Mouse (Mus musculus) T-helper 1 cell (primary cell): ENCODE data around the gene Bbs5.
"Not testable (repeated sequence)": the region's sequence is repeated elsewhere in the genome, so short reads cannot be mapped to it uniquely, and the experiment has no call there.

Source experiments
- in situ Hi-C: fragments of 300-600 bp; cut with MboI, MseI; formaldehyde crosslinking; loops from one replicate; pipeline ENCODE4 v1.15.1; 2025; ENCODE audit warnings: high pct_unique_total_duplicates

Bbs5 gene

DNA sequence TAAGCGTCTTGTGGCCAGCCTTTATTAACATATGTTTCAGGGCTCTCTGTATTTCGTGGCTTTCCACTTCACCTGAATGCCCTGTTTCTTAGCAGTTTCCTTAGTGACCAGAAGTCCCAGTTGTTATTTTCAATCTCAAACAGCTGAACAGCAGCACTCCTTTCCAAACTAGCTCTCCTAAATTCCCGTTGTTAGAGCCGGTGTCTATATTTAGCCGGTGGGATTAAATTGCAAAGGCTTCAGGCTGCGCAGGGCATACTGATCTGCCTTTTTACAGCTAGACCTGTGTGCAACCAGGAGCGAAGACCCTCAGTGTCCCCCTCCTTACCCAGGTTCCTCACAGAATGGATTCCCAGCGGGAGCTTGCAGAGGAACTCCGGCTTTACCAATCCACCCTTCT, 22.9 kb downstream of the Bbs5 start, which contains the start of gene Klhl41:
Gene Klhl41 (plus strand): TSS at position 268 of the 400 bp plus-strand sequence.
- in situ Hi-C loops, result no loop called here

DNA sequence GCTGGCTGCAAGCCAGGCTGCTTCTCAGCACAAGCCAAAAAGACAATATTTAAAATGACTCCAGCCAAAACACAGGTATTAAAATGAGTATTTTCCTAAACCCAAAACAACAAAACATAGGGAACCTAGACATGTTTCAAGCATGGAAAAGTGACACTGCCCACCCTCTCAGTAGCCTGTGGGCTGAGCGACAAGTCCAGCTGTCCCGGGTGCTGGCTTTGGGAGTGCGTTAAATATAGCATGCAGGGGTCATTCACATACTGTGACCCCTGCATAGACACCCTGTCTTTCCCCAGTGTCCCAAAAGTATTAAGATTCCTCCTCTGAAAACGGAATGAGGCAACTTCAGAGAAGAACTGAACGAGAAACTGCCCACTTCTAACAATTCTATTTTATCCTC, 26.8 kb downstream of the Bbs5 start:
- in situ Hi-C loops, result no loop called here

- in situ Hi-C loops, result no loop called here
These were observed 28.3 kb downstream of the Bbs5 start for GRCm38 (mm10) chr2:69675266-69675665.

DNA sequence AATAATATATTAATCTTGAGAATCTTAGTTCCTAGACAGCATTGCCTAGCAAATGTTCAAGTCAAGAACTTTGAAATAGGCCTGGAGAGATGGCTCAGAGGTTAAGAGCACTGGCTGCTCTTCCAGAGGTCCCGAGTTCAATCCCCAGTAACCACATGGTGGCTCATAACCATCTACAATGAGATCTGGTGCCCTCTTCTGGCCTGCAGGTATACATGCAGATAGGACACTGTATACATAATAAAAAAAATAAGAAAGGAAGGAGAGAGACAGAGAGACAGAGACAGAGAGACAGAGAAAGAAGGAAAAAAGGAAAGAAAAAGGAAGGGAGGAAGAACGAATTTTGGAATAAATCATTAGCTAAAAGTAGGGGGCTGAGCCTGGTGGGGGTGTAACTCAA, 29.7 kb downstream of the Bbs5 start:
- in situ Hi-C loops, result no loop called here

GRCm38 (mm10) chr2:69677215-69677614, 30.2 kb downstream of the Bbs5 start:
- in situ Hi-C loops, result not testable (repeated sequence)

DNA sequence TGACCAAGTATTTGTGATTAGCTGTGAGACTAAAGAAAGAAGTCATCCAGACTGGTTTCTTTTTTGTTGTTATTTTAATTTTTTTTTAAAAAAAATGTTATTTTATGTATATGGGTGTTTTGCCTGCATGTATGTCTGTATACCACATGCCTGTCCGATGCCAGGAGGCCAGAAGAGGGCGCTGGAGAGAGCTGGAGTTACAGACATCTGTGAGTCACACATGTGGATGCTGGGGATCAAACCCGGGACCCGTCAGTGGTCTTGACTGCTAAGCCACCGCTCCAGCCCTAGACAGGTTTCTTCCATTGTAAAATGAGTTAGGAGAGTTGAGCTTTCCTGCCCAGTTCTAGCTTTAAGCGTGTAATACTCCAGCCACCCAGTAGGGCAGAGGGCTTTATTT, 33.0 kb downstream of the Bbs5 start:
- in situ Hi-C loops, result no loop called here

DNA sequence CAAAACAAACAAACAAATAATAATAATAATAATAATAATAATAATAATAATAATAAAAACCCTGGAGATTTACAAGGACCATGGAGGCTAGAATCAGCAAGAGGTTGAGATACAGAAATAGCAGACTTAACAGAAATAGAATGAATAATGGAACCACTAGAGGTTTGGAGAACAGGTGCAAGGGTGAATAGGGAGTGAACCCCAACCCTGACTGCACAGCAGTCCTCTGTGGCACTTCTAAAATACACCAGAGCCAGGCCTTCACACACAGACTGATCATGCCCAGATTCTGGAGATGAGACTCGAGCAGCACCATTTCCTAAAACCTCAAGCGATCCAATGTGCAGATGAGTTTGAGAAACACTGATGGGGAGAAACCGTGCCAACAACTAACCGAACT, 35.0 kb downstream of the Bbs5 start:
- in situ Hi-C loops, result no loop called here

DNA sequence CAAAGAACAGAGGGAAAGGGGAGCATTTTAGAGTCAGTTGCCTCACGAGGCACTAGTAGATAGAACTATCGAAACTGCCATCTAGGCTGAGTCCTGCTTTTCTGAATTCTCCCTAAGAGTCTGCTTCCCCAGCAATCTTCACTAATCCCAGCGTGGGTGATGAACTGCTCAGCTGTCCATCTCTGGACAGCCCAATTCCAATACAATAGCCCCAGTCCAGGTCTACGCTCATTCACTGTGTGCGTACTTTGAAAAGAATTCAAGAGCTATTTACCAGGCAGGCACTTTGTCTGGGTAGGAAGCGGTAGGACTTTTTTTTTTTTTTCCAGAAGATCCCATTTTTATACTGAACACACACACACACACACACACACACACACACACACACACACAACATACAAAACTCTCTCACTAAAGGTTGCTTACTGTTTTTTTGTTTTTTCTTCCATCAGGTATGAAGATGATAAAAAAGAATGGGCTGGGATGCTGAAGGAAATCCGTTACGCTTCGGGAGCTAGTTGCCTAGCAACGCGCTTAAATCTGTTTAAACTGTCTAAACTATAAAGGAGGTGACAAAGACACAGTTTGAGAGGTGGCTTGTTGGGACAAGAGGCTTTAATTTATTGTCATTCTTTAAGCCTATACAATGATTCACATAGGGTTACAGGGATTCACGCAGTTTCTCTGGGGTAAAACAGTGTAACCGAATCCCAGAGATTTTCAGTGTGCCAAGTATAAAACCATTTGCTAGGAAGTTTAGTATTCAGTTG, 36.2 kb downstream of the Bbs5 start:
- in situ Hi-C loops, result no loop called here

GRCm38 (mm10) chr2:69684488-69684887, 37.5 kb downstream of the Bbs5 start:
- in situ Hi-C loops, result no loop called here

DNA sequence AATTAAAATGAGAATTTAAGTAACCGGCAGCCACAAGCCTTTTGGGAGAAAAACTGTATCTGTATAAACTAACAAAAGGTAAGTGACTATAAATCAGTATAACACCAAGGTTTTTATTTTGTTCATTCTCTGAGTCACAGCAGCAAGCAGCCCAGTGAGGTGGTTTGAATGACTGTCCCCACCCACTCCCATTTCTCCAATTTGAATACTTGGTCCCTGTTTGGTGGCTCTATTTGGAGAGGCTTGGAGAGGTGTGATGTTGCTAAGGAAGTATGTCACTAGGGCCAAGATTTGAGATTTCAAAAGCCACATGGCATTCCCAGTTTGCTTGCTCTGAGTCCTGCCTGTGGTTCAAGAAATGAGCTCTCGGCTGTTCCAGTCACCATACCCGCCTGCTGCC, 43.2 kb downstream of the Bbs5 start:
- in situ Hi-C loops, result no loop called here

- in situ Hi-C loops, result no loop called here
These were observed 43.9 kb downstream of the Bbs5 start for GRCm38 (mm10) chr2:69690843-69691242.

DNA sequence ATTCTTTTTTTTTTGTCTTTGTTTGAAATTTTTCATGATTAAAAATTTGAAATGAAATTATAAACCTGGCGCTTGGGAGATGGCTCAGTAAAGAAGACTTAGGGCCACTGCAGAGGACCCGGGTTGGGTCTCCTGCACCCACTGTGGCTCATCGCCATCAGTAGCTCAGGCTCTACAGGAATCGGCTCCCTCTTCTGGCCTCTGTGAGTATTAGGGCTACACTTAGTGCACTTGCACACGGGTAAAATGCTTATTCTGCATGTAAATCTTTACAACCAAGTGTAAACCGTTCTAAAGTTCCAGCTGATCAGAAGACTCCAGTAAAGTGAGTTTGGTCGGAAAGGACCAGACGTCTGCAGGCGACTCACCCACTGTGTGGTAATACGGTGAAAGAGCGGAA, 46.5 kb downstream of the Bbs5 start:
- in situ Hi-C loops, result no loop called here

DNA sequence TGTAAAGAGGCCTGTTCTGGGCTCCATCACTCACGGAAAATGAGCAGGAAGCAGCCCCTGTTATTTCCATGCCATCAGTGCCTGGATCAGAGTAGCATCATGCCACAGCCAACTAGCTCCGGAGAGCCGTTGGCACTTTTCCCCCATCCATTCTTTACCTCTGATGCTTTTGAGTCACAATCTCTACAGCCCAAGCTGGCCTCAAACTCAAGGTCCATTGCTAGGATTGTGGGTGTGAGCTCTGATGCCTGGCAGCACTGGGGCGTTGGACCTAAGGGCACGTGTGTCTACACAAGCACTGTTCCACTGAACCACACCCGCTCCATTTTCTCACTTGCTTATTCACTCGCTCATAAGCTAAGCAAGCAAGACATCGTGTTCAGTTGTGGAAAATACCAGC, 53.5 kb downstream of the Bbs5 start:
- in situ Hi-C loops, result no loop called here

DNA sequence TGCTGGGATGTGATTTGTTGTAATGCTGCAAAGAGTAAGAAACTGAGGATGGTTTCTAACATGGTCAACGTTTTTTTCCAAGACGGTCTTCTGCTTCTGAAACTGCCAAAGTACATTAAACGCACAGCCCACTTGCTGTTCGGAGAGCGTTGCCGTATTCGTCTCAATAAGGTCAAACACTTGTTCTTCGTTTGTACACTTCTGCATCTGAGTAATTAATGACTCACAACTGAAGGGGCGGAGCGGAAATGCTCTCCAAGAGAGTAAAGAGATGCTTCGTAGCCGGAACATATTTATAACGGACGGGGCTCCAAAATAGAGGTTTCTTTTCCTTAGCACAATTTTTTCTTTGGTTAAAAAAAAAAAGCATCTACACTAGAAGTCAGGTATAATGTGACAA, 65.2 kb downstream of the Bbs5 start:
- in situ Hi-C loops, result loop anchor here (5.0 kb wide), 1 partner anchor 1235 kb away; no protein-coding TSS in a partner anchor

DNA sequence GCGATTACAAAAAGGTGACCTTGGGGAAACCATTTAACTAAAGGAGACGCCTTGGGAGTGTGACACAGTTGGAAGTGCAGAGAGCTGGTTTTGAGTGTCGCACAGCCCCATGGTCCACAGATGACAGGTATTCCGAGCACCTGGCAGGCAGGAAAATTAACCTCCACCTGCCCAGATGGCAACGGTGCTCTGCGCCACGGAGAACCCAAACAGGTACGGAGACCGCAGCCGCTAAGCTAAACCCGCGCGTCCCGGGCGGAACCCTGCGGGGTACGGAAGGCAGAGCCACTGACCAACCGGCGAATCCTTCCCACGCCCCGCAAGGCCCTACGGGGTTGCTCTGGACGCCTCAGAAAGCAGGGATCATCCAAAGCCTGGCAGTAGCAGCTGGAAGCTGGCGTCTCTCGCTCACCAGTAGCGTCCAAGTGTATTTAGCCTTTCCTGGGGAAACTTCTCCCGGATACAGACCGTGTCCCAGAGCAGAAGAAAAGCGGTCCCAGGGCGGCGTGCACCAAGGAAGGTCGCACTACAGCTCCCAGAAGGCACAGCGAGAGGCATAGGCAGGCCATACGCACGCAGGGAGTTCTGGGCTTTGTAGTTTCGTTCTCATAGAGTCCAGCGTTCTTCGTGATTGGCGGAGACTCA, 66.1 kb downstream of the Bbs5 start, which contains the start of gene Fastkd1:
Gene Fastkd1 (minus strand): TSS at position 536 of the 645 bp plus-strand sequence.
- in situ Hi-C loops, result loop anchor here (5.0 kb wide), 1 partner anchor 1236 kb away; no protein-coding TSS in a partner anchor

DNA sequence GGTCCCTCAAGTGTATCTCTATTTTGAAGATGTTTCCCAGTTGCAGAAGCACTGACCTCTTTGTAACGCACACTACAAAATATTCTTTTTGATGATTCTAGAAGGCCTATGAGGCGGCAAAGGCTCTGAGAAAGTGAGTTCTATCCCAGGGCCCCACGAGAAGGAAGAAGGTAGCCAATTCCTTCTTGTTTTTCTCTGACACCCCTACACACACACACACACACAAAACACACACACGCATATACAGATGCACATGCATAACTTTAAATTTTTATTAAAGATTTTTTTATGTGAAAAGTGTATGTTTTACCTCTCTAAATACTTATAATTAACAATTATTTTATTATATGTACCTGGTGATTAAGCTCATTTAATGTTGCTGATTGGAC, 66.6 kb downstream of the Bbs5 start:
- in situ Hi-C loops, result loop anchor here (5.0 kb wide), 1 partner anchor 1236 kb away; no protein-coding TSS in a partner anchor

GRCm38 (mm10) chr2:69714126-69714525, 67.2 kb downstream of the Bbs5 start:
- in situ Hi-C loops, result loop anchor here (5.0 kb wide), 1 partner anchor 1237 kb away; no protein-coding TSS in a partner anchor

GRCm38 (mm10) chr2:69716483-69716882, 69.5 kb downstream of the Bbs5 start:
- in situ Hi-C loops, result no loop called here
